Mouse (Mus musculus) cerebellum, postnatal 10 days (tissue): Measurements from ENCODE around the gene Zfp607a.
"Not testable (repeated sequence)": the region's sequence is repeated elsewhere in the genome, so short reads cannot be mapped to it uniquely, and the experiment has no call there.

Experiments
- DNase-seq, 2 experiments: peaks; one replicate each; pipeline ENCODE4 v3.0.0; 2021; ENCODE audit warnings: mixed read lengths in 2 of 2

Zfp607a gene

GRCm38 (mm10) chr7:27857227-27857626 is at the start of gene Zfp607a:
Gene Zfp607a, plus strand, starts transcription at chr7:27857527.
- no peak for DNase-seq

GRCm38 (mm10) chr7:27818526-27819110 is 38.7 kb upstream of the Zfp607a start:
- no peak for DNase-seq

- DNase-seq = no peak
These were observed 34.7 kb upstream of the Zfp607a start for GRCm38 (mm10) chr7:27822611-27823010.

- DNase-seq = no peak
These were observed 23.2 kb upstream of the Zfp607a start for GRCm38 (mm10) chr7:27834131-27834530.

GRCm38 (mm10) chr7:27837896-27838295 is 19.4 kb upstream of the Zfp607a start:
- peak; percentile 17 to 42 for DNase-seq

GRCm38 (mm10) chr7:27838323-27839249 is 18.7 kb upstream of the Zfp607a start, which contains the start of gene Zfp59:
Gene Zfp59, plus strand, starts transcription at chr7:27838607.
- peak; percentile 90 to 94 for DNase-seq

GRCm38 (mm10) chr7:27839596-27839995 is 17.7 kb upstream of the Zfp607a start:
- no peak for DNase-seq

GRCm38 (mm10) chr7:27840104-27840503 is 17.2 kb upstream of the Zfp607a start:
- DNase-seq = no peak

GRCm38 (mm10) chr7:27859301-27860251 is 2.2 kb downstream of the Zfp607a start:
- DNase-seq = peak; percentile 62 to 67

- peak; percentile 49 to 55 for DNase-seq
These were observed 3.3 kb downstream of the Zfp607a start for GRCm38 (mm10) chr7:27860396-27861235.

GRCm38 (mm10) chr7:27862578-27862977 is 5.3 kb downstream of the Zfp607a start:
- DNase-seq = not testable (repeated sequence)

- DNase-seq = no peak
These were observed 24.4 kb downstream of the Zfp607a start for GRCm38 (mm10) chr7:27881721-27882120.

GRCm38 (mm10) chr7:27900601-27901000 is 43.3 kb downstream of the Zfp607a start:
- DNase-seq = no peak

GRCm38 (mm10) chr7:27905061-27905848 is 47.9 kb downstream of the Zfp607a start:
- no peak for DNase-seq

- DNase-seq = not testable (repeated sequence)
These were observed 53.6 kb downstream of the Zfp607a start for GRCm38 (mm10) chr7:27910952-27911351.

- DNase-seq = not testable (repeated sequence)
These were observed 69.7 kb downstream of the Zfp607a start for GRCm38 (mm10) chr7:27927041-27927440.

- DNase-seq = peak; percentile 84 to 85
These were observed 71.7 kb downstream of the Zfp607a start, which contains the start of gene Zfp974 for GRCm38 (mm10) chr7:27928818-27929695. Gene Zfp974, minus strand, starts transcription at chr7:27929460.
